Mouse (Mus musculus) myocyte (in vitro differentiated cells): Measurements from ENCODE around the gene Gm4779. TPM values are rescaled to one million over a fixed set of nuclear protein-coding genes. Genes with fewer than 3 reads are reported as not detected.

Experiments
- H3K27me3 ChIP-seq: one replicate; pipeline ENCODE4 v1.6.1; 2011; ENCODE audit not compliant: control insufficient read depth, insufficient read depth, insufficient read length
- H3K36me3 ChIP-seq: one replicate; pipeline ENCODE4 v1.6.1; 2011; ENCODE audit not compliant: control insufficient read depth, insufficient read depth
- H3K4me2 ChIP-seq: one replicate; pipeline ENCODE4 v1.6.1; 2011; ENCODE audit warnings: low read depth, control low read depth
- H3K4me3 ChIP-seq: one replicate; pipeline ENCODE4 v1.5.1; 2011; ENCODE audit warnings: mild to moderate bottlenecking, control low read depth, moderate library complexity
- H3K79me2 ChIP-seq: one replicate; pipeline ENCODE4 v1.6.1; 2011; ENCODE audit not compliant: control insufficient read depth, insufficient read depth
- H3ac ChIP-seq: one replicate; pipeline ENCODE4 v1.6.1; 2011; ENCODE audit not compliant: control insufficient read depth, insufficient read length
- CEBPB ChIP-seq: IDR thresholded peaks from 2 replicates; pipeline ENCODE4 v1.6.1; 2011; ENCODE audit warnings: mild to moderate bottlenecking, moderate library complexity; ENCODE audit not compliant: poor library complexity, insufficient read depth, severe bottlenecking
- E2F4 ChIP-seq: IDR thresholded peaks from one replicate; pipeline ENCODE4 v1.6.1; 2011; ENCODE audit warnings: mild to moderate bottlenecking, control low read depth, moderate library complexity; ENCODE audit not compliant: insufficient read depth
- MAX ChIP-seq: IDR thresholded peaks from one replicate; pipeline ENCODE4 v1.6.1; 2011; ENCODE audit warnings: low read depth, mild to moderate bottlenecking, control low read depth
- MYOD1 ChIP-seq, 3 experiments: IDR thresholded peaks; one replicate each; pipeline ENCODE4 v1.6.1; 2011; ENCODE audit warnings: control low read depth in 2 of 3, low read depth in 2 of 3, mild to moderate bottlenecking in 2 of 3, moderate library complexity in 1 of 3; ENCODE audit not compliant: insufficient read length in 2 of 3, control insufficient read depth in 1 of 3
- MYOG ChIP-seq, 3 experiments: IDR thresholded peaks; one replicate each; pipeline ENCODE4 v1.6.1; 2011; ENCODE audit warnings: control low read depth in 2 of 3, low read depth in 2 of 3, mild to moderate bottlenecking in 2 of 3; ENCODE audit not compliant: insufficient read length in 2 of 3, control insufficient read depth in 1 of 3, insufficient read depth in 1 of 3
- POLR2A ChIP-seq: IDR thresholded peaks from one replicate; pipeline ENCODE4 v1.6.1; 2011; ENCODE audit warnings: low read depth, mild to moderate bottlenecking, control low read depth, moderate library complexity; ENCODE audit not compliant: insufficient read length
- POLR2AphosphoS2 ChIP-seq: IDR thresholded peaks from one replicate; pipeline ENCODE4 v1.6.1; 2011; ENCODE audit warnings: low read depth, control low read depth; ENCODE audit not compliant: insufficient read length
- REST ChIP-seq: IDR thresholded peaks from one replicate; pipeline ENCODE4 v1.6.1; 2011; ENCODE audit warnings: mild to moderate bottlenecking, control low read depth, moderate library complexity; ENCODE audit not compliant: insufficient read depth, insufficient read length
- SRF ChIP-seq: IDR thresholded peaks from one replicate; pipeline ENCODE4 v1.6.1; 2011; ENCODE audit warnings: low read depth; ENCODE audit not compliant: control insufficient read depth, insufficient read length
- TCF12 ChIP-seq: IDR thresholded peaks from one replicate; pipeline ENCODE4 v1.6.1; 2011; ENCODE audit warnings: mild to moderate bottlenecking, control low read depth; ENCODE audit not compliant: poor library complexity, insufficient read depth, severe bottlenecking
- TCF3 ChIP-seq: IDR thresholded peaks from one replicate; pipeline ENCODE4 v1.6.1; 2011; ENCODE audit warnings: low read depth, control low read depth; ENCODE audit not compliant: insufficient read length
- USF1 ChIP-seq: IDR thresholded peaks from one replicate; pipeline ENCODE4 v1.6.1; 2011; ENCODE audit warnings: low read depth, mild to moderate bottlenecking, control low read depth, moderate library complexity
- polyA plus RNA-seq: library from polyadenylated mRNA; unstranded; fragments of >200 nt; fragmentation: generic; extraction: Trizol; gene quantifications from one replicate; pipeline ENCODE4 v1.2.1, GENCODE M21; 2012; ENCODE audit warnings: missing spikeins

The Gm4779 gene
- polyA plus RNA-seq, 1 experiment: not detected

DNA sequence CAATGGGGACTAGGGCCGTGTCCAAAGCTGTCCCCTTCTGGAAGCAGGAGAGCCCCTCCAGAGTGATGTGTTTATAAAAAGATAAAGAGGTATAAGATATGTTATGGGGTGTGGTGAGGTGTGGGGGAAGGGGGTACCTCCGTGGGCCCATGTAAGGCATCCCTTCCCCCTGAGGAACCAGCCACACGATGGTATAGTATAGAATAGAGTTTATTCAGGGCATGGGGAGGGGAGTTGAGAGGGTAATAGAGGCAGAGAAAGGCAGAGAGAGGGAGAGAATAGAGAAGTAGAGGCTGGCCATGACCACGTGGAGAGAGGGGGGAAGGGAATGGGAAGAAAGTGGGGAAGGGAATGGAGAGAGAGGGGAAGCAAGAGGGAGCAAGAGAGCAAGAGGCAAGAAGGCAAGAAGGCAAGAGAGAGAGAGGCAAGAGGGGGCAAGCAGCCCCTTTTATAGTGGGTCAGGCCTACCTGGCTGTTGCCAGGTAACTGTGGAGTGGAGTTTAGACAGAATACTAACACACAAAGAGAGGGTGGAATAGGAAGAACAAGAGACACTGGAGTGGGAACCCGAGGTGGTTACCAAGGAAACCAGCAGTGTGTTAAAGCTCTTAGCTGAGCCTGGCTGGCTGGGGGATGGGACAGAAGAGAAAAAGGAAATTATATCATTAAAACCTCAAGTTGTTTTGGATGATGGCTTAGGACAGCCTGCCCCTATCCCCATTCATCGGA is 53.7 kb downstream of the Gm4779 start:
- no peaks in the 10 kb centered on the region for H3K36me3 ChIP-seq
- no peak overlapping the region for H3K4me2 ChIP-seq
- H3ac ChIP-seq: no peak overlapping the region
- TF ChIP-seq MYOG (IDR thresholded peaks at IDR 0.05; ENCODE audit: control insufficient read depth in 1 of 3, insufficient read depth in 1 of 3, insufficient read length in 2 of 3, low read depth in 2 of 3): no peak
- no peak for TF ChIP-seq E2F4
- no peak for TF ChIP-seq CEBPB
- no peak for TF ChIP-seq MYOD1 (IDR thresholded peaks at IDR 0.05; ENCODE audit: control insufficient read depth in 1 of 3, insufficient read length in 2 of 3, low read depth in 2 of 3)
- TF ChIP-seq TCF12: no peak
- TF ChIP-seq SRF: no peak
- TF ChIP-seq POLR2A: no peak
- no peak for TF ChIP-seq REST
- TF ChIP-seq TCF3: no peak
- TF ChIP-seq MAX: no peak
- no peak for TF ChIP-seq POLR2AphosphoS2
- no peak for TF ChIP-seq USF1
- no peaks in the 10 kb centered on the region for H3K79me2 ChIP-seq
- peaks cover 4% of the 10 kb centered on the region for H3K27me3 ChIP-seq
- no peak overlapping the region for H3K4me3 ChIP-seq

Other genes starting within 250 kb of the Gm4779 start
- gene Ogt, start 154.4 kb downstream of the Gm4779 start, polyA plus RNA-seq: 33.5 TPM
- not detected for gene Cxcr3, start 60.2 kb downstream of the Gm4779 start, polyA plus RNA-seq
- not detected for gene 8030474K03Rik, start 233 bp upstream of the Gm4779 start, polyA plus RNA-seq
- 0.25 TPM for gene Nhsl2, start 55.0 kb upstream of the Gm4779 start, polyA plus RNA-seq